8 mouse cellular contexts compared by ENCODE assay signal in genomic region chr16:91076180-91076579, GRCm38 (mm10). TPM values are rescaled to one million over a fixed set of nuclear protein-coding genes. Genes with fewer than 3 reads are reported as not detected.
A peak's percentile ranks its signal among the peaks of the same experiment; 100 is the strongest.
DNase-seq lines count a peak whose midpoint lies in the region; ATAC-seq and TF ChIP-seq lines count a peak whose summit lies in the region.

No protein-coding gene starts in this region.

- TF ChIP-seq EP300 in ES-Bruce4 (IDR thresholded peaks at IDR 0.05; ENCODE audit: insufficient read depth, low read depth, low read length), result no peak

- WGBS in hindbrain, embryonic 11.5 days, result 76% methylated on average over 5 of the region's 5 CpGs

- intact Hi-C loops in gastrocnemius, postnatal 36 days (cut with DNase I), result no loop called here

- peaks cover 12% of the 10 kb centered on the region for H3K9me3 ChIP-seq in ES-Bruce4 (replicated peaks; ENCODE audit: control insufficient read depth, insufficient read depth, low read length, poor library complexity, severe bottlenecking)
- no peaks in the 10 kb centered on the region for H3K9me3 ChIP-seq in hindbrain, embryonic 11.5 days (ENCODE audit: control insufficient read depth, low read length)

- H3K27me3 ChIP-seq in ES-Bruce4 (ENCODE audit: control insufficient read depth, insufficient read depth, low read length, poor library complexity, severe bottlenecking), result no peaks in the 10 kb centered on the region
- H3K27me3 ChIP-seq in splenic B cell, adult 2 months (ENCODE audit: control insufficient read depth, insufficient read depth, low read length, poor library complexity, severe bottlenecking), result no peaks in the 10 kb centered on the region
- no peaks in the 10 kb centered on the region for H3K27me3 ChIP-seq in hindbrain, embryonic 11.5 days (ENCODE audit: control insufficient read depth, insufficient read depth, low read length)

- TF ChIP-seq POLR2A in ES-Bruce4 (IDR thresholded peaks at IDR 0.05; ENCODE audit: insufficient read depth, low read length), result no peak

- H3K4me2 ChIP-seq in hindbrain, embryonic 11.5 days (replicated peaks; ENCODE audit: low read depth, low read length), result no peak overlapping the region

- no peaks in the 10 kb centered on the region for H3K4me1 ChIP-seq in ES-Bruce4 (ENCODE audit: control insufficient read depth, insufficient read depth, low read length)
- H3K4me1 ChIP-seq in hindbrain, embryonic 11.5 days (replicated peaks; ENCODE audit: control insufficient read depth, insufficient read depth, low read length), result no peaks in the 10 kb centered on the region

- H3K4me3 ChIP-seq in layer of hippocampus, adult 2 months, result no peak overlapping the region
- H3K4me3 ChIP-seq in ES-Bruce4 (ENCODE audit: low read depth, low read length), result no peak overlapping the region
- no peak overlapping the region for H3K4me3 ChIP-seq in hindbrain, embryonic 11.5 days (ENCODE audit: low read depth, low read length)

- ATAC-seq in hindbrain, embryonic 11.5 days (ENCODE audit: low FRiP score), result no peak

- peak; percentile 53 for TF ChIP-seq CTCF in layer of hippocampus, adult 2 months (conservative IDR thresholded peaks at IDR 0.05)
- TF ChIP-seq CTCF in ES-Bruce4 (IDR thresholded peaks at IDR 0.05; ENCODE audit: low read depth, low read length), result peak; percentile 32

- no peaks in the 10 kb centered on the region for H3K36me3 ChIP-seq in ES-Bruce4 (ENCODE audit: control insufficient read depth, insufficient read depth, low read length, poor library complexity, severe bottlenecking)
- H3K36me3 ChIP-seq in splenic B cell, adult 2 months (ENCODE audit: control insufficient read depth, insufficient read depth, low read length, poor library complexity, severe bottlenecking), result no peaks in the 10 kb centered on the region
- H3K36me3 ChIP-seq in hindbrain, embryonic 11.5 days (ENCODE audit: control insufficient read depth, insufficient read depth, low read length), result no peaks in the 10 kb centered on the region

- H3K9ac ChIP-seq in ES-Bruce4 (ENCODE audit: low read depth, poor library complexity, severe bottlenecking), result no peak overlapping the region
- no peak overlapping the region for H3K9ac ChIP-seq in hindbrain, embryonic 11.5 days (ENCODE audit: low read depth, low read length)

- H3K27ac ChIP-seq in layer of hippocampus, adult 2 months, result no peak overlapping the region
- no peak overlapping the region for H3K27ac ChIP-seq in ES-Bruce4 (ENCODE audit: insufficient read depth, low read length)
- no peak overlapping the region for H3K27ac ChIP-seq in hindbrain, embryonic 11.5 days (ENCODE audit: low read depth, low read length)

- no peak for DNase-seq in layer of hippocampus, adult 2 months (ENCODE audit: low spot score in 2 of 2)
- no peak for DNase-seq in layer of hippocampus, postnatal 14 days (ENCODE audit: low spot score in 2 of 2)
- peak; percentile 22 for DNase-seq in brain, adult 2 months (ENCODE audit: low read depth, low spot score)
- peak; percentile 50 for DNase-seq in splenic B cell, adult 2 months (ENCODE audit: low read depth, low spot score)
- no peak for DNase-seq in retina, postnatal 1 day
- DNase-seq in gastrocnemius, postnatal 36 days, result no peak
- no peak for DNase-seq in hindbrain, embryonic 11.5 days (ENCODE audit: low spot score)

RNA-seq across cellular contexts. Expression of gene 4932438H23Rik, which starts 18.7 kb away (rescaled TPM):
- total RNA-seq in layer of hippocampus, adult 2 months (2021), result 1 to 10 TPM; 1.5 to 2.0 TPM
- 1 to 10 TPM; 1.8 to 2.0 TPM for total RNA-seq in layer of hippocampus, postnatal 14 days (2021)
- 0.33 TPM in 1 of 2 replicates, not detected in the other for polyA plus RNA-seq in ES-Bruce4 (2011; ENCODE audit: insufficient read depth, insufficient read length, low read depth, missing spikeins)
- under 1 TPM; 0.32 to 0.74 TPM for total RNA-seq in gastrocnemius, postnatal 36 days (2021)
- polyA plus RNA-seq in hindbrain, embryonic 11.5 days (2014; fragmentation: Nextera tagmentation; extraction: Ambion mirVana), result 0.17 and 0.25 TPM in 2 replicates

RNA-seq across cellular contexts. Expression of gene Paxbp1, which starts 31.8 kb away (rescaled TPM):
- total RNA-seq in layer of hippocampus, adult 2 months (2021), result 10 to 100 TPM; 73.6 to 90.7 TPM
- 10 to 100 TPM; 64.1 to 70.3 TPM for total RNA-seq in layer of hippocampus, postnatal 14 days (2021)
- 96.0 and 108 TPM in 2 replicates for polyA plus RNA-seq in ES-Bruce4 (2011; ENCODE audit: insufficient read depth, insufficient read length, low read depth, missing spikeins)
- total RNA-seq in gastrocnemius, postnatal 36 days (2021), result 10 to 100 TPM in 1 of 2 experiments, 1 to 10 TPM in 1; 8.5 to 11.5 TPM
- 91.1 and 104 TPM in 2 replicates for polyA plus RNA-seq in hindbrain, embryonic 11.5 days (2014; fragmentation: Nextera tagmentation; extraction: Ambion mirVana)

Comparison
In these comparisons a context has a peak if more than half of its experiments do, and no peak if none do; other contexts are left out.
1. DNase-seq: peak in brain, adult 2 months (single experiment) and splenic B cell, adult 2 months (single experiment); none in layer of hippocampus, adult 2 months (0 of 2), layer of hippocampus, postnatal 14 days (0 of 2), retina, postnatal 1 day (single experiment), gastrocnemius, postnatal 36 days (0 of 2) and hindbrain, embryonic 11.5 days (single experiment).
2. RNA of gene Paxbp1, which starts 31.8 kb away (total RNA-seq): 73.6 to 90.7 TPM in layer of hippocampus, adult 2 months and 64.1 to 70.3 TPM in layer of hippocampus, postnatal 14 days; 8.5 to 11.5 TPM in gastrocnemius, postnatal 36 days; every median in the first group is over 4 times any median in the second.